Mouse (Mus musculus): ENCODE results near the gene Mucl3. TPM values are rescaled to one million over a fixed set of nuclear protein-coding genes. Genes with fewer than 3 reads are reported as not detected.

Mucl3 gene
- polyA plus RNA-seq, 1 experiment from 2014 or later = 0.09 TPM

GRCm38 (mm10) chr17:35638475-35639190 lies 4.9 kb downstream of the Mucl3 start:
- H3K4me2 ChIP-seq (replicated peaks) = peak overlapping the region; percentile 24; the same call in 1 of the 2 replicates
- 30% methylated on average over 14 of the region's 14 CpGs for WGBS
- H3K27me3 ChIP-seq (ENCODE audit: control insufficient read depth, insufficient read depth, low read length) = no peaks in the 10 kb centered on the region
- ATAC-seq (ENCODE audit: low FRiP score) (peak; percentile 74), DNase-seq (ENCODE audit: low spot score) (peak; percentile 80)
- no peak overlapping the region for H3K27ac ChIP-seq
- no peaks in the 10 kb centered on the region for H3K36me3 ChIP-seq (replicated peaks; ENCODE audit: control insufficient read depth, insufficient read depth)
- H3K9ac ChIP-seq = no peak overlapping the region
- no peak overlapping the region for H3K4me3 ChIP-seq (replicated peaks; ENCODE audit: low read length)
- H3K9me3 ChIP-seq (ENCODE audit: control insufficient read depth, low read length) = no peaks in the 10 kb centered on the region
- no peaks in the 10 kb centered on the region for H3K4me1 ChIP-seq (replicated peaks; ENCODE audit: control insufficient read depth, insufficient read depth, low read length)

- 43% methylated on average over 5 of the region's 5 CpGs for WGBS
- H3K4me3 ChIP-seq (replicated peaks; ENCODE audit: low read length) = 0 out of 2 replicates have a peak overlapping the region, but pooled peaks have one; percentile 25
- H3K4me2 ChIP-seq (replicated peaks) = peak overlapping the region; percentile 64
- H3K27ac ChIP-seq = no peak overlapping the region
- no peaks in the 10 kb centered on the region for H3K36me3 ChIP-seq (replicated peaks; ENCODE audit: control insufficient read depth, insufficient read depth)
- no peaks in the 10 kb centered on the region for H3K9me3 ChIP-seq (ENCODE audit: control insufficient read depth, low read length)
- ATAC-seq (ENCODE audit: low FRiP score) = no peak
- H3K9ac ChIP-seq = no peak overlapping the region
- H3K4me1 ChIP-seq (replicated peaks; ENCODE audit: control insufficient read depth, insufficient read depth, low read length) = no peaks in the 10 kb centered on the region
- no peak for DNase-seq (ENCODE audit: low spot score)
- H3K27me3 ChIP-seq (ENCODE audit: control insufficient read depth, insufficient read depth, low read length) = no peaks in the 10 kb centered on the region
These were observed 7.1 kb downstream of the Mucl3 start for GRCm38 (mm10) chr17:35636363-35636762.

DNA sequence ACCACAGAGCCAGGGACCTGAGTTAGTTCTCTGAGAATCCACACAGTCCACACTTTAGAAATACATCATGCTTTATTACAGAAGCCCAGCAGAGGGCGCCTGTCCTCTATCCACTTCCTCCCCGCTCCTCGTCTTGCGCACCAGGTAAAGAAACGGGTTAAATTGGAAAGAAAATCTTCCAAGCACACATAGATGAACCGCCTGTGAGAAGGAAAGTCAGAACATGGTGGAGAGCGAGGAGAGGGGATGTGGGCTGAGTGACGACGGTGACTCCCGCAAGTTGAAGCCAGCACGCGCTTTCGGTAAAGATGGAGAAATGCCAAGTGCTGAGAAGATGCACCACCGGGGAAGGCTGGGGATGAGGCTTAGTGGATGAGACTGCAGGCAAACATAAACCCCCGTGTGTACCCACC lies 7.8 kb downstream of the Mucl3 start:
- no peaks in the 10 kb centered on the region for H3K4me1 ChIP-seq (replicated peaks; ENCODE audit: control insufficient read depth, insufficient read depth, low read length)
- under 1% methylated on average over 15 of the region's 15 CpGs for WGBS
- ATAC-seq (ENCODE audit: low FRiP score) = peak; percentile 69; the same call in 1 of the 2 replicates
- H3K27ac ChIP-seq = no peak overlapping the region
- no peaks in the 10 kb centered on the region for H3K9me3 ChIP-seq (ENCODE audit: control insufficient read depth, low read length)
- peak; percentile 82 for DNase-seq (ENCODE audit: low spot score)
- no peaks in the 10 kb centered on the region for H3K27me3 ChIP-seq (ENCODE audit: control insufficient read depth, insufficient read depth, low read length)
- H3K36me3 ChIP-seq (replicated peaks; ENCODE audit: control insufficient read depth, insufficient read depth) = no peaks in the 10 kb centered on the region
- peak overlapping the region; percentile 64 for H3K4me2 ChIP-seq (replicated peaks)
- peak overlapping the region; percentile 25 for H3K4me3 ChIP-seq (replicated peaks; ENCODE audit: low read length)
- H3K9ac ChIP-seq = peak overlapping the region; percentile 44

- no peak for DNase-seq (ENCODE audit: low spot score)
- no peak for ATAC-seq (ENCODE audit: low FRiP score)
These were observed 8.3 kb downstream of the Mucl3 start for GRCm38 (mm10) chr17:35635202-35635601.

GRCm38 (mm10) chr17:35633992-35634391 lies 9.5 kb downstream of the Mucl3 start:
- no peak overlapping the region for H3K27ac ChIP-seq
- no peak for DNase-seq (ENCODE audit: low spot score)
- WGBS = 16% methylated on average over 1 of the region's 1 CpGs

More at GRCm38 (mm10) chr17:35635202-35635601, 8.3 kb downstream of the Mucl3 start:
- 79% methylated on average over 3 of the region's 3 CpGs for WGBS
- Histone ChIP-seq H3K36me3 (replicated peaks; ENCODE audit: control insufficient read depth, insufficient read depth) (no peaks in the 10 kb centered on the region), H3K27me3 (ENCODE audit: control insufficient read depth, insufficient read depth, low read length) (no peaks in the 10 kb centered on the region), H3K4me1 (replicated peaks; ENCODE audit: control insufficient read depth, insufficient read depth, low read length) (no peaks in the 10 kb centered on the region), H3K27ac (no peak overlapping the region), H3K4me3 (replicated peaks; ENCODE audit: low read length) (no peak overlapping the region), H3K9ac (no peak overlapping the region), H3K4me2 (replicated peaks) (no peak overlapping the region), H3K9me3 (ENCODE audit: control insufficient read depth, low read length) (no peaks in the 10 kb centered on the region)

GRCm38 (mm10) chr17:35626537-35626936 lies 17.0 kb downstream of the Mucl3 start, which contains the start of gene Gm9573:
Gm9573 (minus strand) TSS chr17:35626637.
- DNase-seq (ENCODE audit: low spot score) = no peak
- WGBS = 88% methylated on average over 7 of the region's 7 CpGs
- no peak for ATAC-seq (ENCODE audit: low FRiP score)
- no peak within 1 kb of the TSS for H3K27ac ChIP-seq
- no peak within 1 kb of the TSS for H3K4me2 ChIP-seq (replicated peaks)
- H3K36me3 ChIP-seq (replicated peaks; ENCODE audit: control insufficient read depth, insufficient read depth) = no peaks in the 10 kb centered on the region
- no peaks in the 10 kb centered on the region for H3K27me3 ChIP-seq (ENCODE audit: control insufficient read depth, insufficient read depth, low read length)
- H3K4me3 ChIP-seq (replicated peaks; ENCODE audit: low read length) = no peak within 1 kb of the TSS
- H3K9me3 ChIP-seq (ENCODE audit: control insufficient read depth, low read length) = no peaks in the 10 kb centered on the region
- no peaks in the 10 kb centered on the region for H3K4me1 ChIP-seq (replicated peaks; ENCODE audit: control insufficient read depth, insufficient read depth, low read length)
- H3K9ac ChIP-seq = no peak within 1 kb of the TSS

More at GRCm38 (mm10) chr17:35633992-35634391, 9.5 kb downstream of the Mucl3 start:
- Histone ChIP-seq H3K9me3 (ENCODE audit: control insufficient read depth, low read length) (no peaks in the 10 kb centered on the region), H3K36me3 (replicated peaks; ENCODE audit: control insufficient read depth, insufficient read depth) (no peaks in the 10 kb centered on the region), H3K4me2 (replicated peaks) (no peak overlapping the region), H3K4me1 (replicated peaks; ENCODE audit: control insufficient read depth, insufficient read depth, low read length) (no peaks in the 10 kb centered on the region), H3K27me3 (ENCODE audit: control insufficient read depth, insufficient read depth, low read length) (no peaks in the 10 kb centered on the region), H3K4me3 (replicated peaks; ENCODE audit: low read length) (no peak overlapping the region), H3K9ac (no peak overlapping the region)
- ATAC-seq (ENCODE audit: low FRiP score) = no peak

GRCm38 (mm10) chr17:35617127-35617526 lies 26.4 kb downstream of the Mucl3 start:
- no peak for DNase-seq (ENCODE audit: low spot score)
- H3K4me2 ChIP-seq (replicated peaks) = no peak overlapping the region
- H3K9me3 ChIP-seq (ENCODE audit: control insufficient read depth, low read length) = no peaks in the 10 kb centered on the region
- WGBS = 82% methylated on average over 4 of the region's 4 CpGs
- no peaks in the 10 kb centered on the region for H3K27me3 ChIP-seq (ENCODE audit: control insufficient read depth, insufficient read depth, low read length)
- H3K27ac ChIP-seq = no peak overlapping the region
- H3K36me3 ChIP-seq (replicated peaks; ENCODE audit: control insufficient read depth, insufficient read depth) = no peaks in the 10 kb centered on the region
- H3K4me1 ChIP-seq (replicated peaks; ENCODE audit: control insufficient read depth, insufficient read depth, low read length) = no peaks in the 10 kb centered on the region
- no peak overlapping the region for H3K4me3 ChIP-seq (replicated peaks; ENCODE audit: low read length)
- ATAC-seq (ENCODE audit: low FRiP score) = no peak
- H3K9ac ChIP-seq = no peak overlapping the region

DNA sequence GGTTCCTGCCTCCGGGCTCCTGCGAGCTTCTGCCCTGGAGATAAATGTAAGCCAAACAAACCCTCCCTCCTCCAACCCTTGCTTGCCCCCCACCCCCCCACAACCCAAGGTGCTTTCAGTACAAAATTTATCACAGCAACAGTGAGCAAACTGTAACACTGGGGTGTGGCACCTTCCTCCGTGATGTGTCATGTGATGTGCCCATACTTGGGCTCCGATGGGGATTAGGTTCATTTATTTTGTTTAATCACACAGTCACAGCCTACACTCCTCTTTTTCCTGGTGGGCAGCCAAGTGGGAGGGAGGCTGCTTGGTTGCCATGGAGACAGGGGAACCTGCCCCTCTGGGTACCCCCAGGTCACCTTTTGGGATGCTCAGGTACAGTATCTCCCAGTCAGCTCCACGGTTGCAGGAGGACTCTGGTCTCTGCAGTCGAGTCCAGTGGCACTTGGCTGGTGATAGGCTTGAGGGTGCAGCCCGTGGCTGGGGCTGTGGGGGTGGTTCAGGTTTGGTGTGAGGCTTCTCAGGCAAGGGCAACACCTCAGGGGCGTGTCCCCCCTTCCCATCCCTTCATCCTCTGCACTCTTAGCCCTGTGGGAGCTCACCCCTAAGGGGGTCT lies 41.6 kb downstream of the Mucl3 start:
- Histone ChIP-seq H3K4me1 (replicated peaks; ENCODE audit: control insufficient read depth, insufficient read depth, low read length) (no peaks in the 10 kb centered on the region), H3K4me3 (replicated peaks; ENCODE audit: low read length) (no peak overlapping the region), H3K9me3 (ENCODE audit: control insufficient read depth, low read length) (no peaks in the 10 kb centered on the region), H3K9ac (no peak overlapping the region), H3K4me2 (replicated peaks) (no peak overlapping the region), H3K36me3 (replicated peaks; ENCODE audit: control insufficient read depth, insufficient read depth) (no peaks in the 10 kb centered on the region), H3K27me3 (ENCODE audit: control insufficient read depth, insufficient read depth, low read length) (no peaks in the 10 kb centered on the region), H3K27ac (no peak overlapping the region)
- 65% methylated on average over 8 of the region's 8 CpGs for WGBS
- DNase-seq (ENCODE audit: low spot score) = no peak
- no peak for ATAC-seq (ENCODE audit: low FRiP score)

GRCm38 (mm10) chr17:35601249-35601648 lies 42.2 kb downstream of the Mucl3 start, which contains the start of gene Sfta2:
Sfta2 (plus strand) TSS chr17:35601549.
- H3K27ac ChIP-seq = no peak within 1 kb of the TSS
- whole genome bisulfite sequencing = 61% methylated on average over 2 of the region's 2 CpGs
- no peak within 1 kb of the TSS for H3K4me2 ChIP-seq (replicated peaks)
- H3K27me3 ChIP-seq (ENCODE audit: control insufficient read depth, insufficient read depth, low read length) = no peaks in the 10 kb centered on the region
- H3K9me3 ChIP-seq (ENCODE audit: control insufficient read depth, low read length) = no peaks in the 10 kb centered on the region
- H3K4me1 ChIP-seq (replicated peaks; ENCODE audit: control insufficient read depth, insufficient read depth, low read length) = no peaks in the 10 kb centered on the region
- no peak within 1 kb of the TSS for H3K9ac ChIP-seq
- H3K36me3 ChIP-seq (replicated peaks; ENCODE audit: control insufficient read depth, insufficient read depth) = no peaks in the 10 kb centered on the region
- DNase-seq (ENCODE audit: low spot score) (no peak), ATAC-seq (ENCODE audit: low FRiP score) (no peak)
- H3K4me3 ChIP-seq (replicated peaks; ENCODE audit: low read length) = no peak within 1 kb of the TSS
